Comparison of ENCODE assay signal across 15 mouse cellular contexts in the genomic region with DNA sequence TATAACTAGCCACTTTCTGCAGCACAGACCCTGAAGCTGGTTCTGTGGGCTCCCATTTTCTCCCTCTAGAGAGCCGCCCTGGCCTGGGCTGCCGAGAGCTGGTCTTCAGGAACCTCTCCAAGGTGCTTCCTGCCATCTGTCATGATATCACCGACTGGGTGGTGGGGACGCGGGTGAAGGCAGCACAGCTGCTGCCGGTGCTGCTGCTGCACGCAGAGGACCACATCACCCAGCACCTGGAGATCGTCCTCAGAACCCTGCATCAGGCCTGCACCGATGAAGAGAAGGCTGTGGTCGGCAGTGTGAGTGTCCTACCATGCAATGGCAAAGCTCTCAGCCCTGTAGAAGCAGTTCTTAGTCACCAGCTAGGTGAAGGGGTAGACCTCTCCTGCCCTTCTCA. TPM values are rescaled to one million over a fixed set of nuclear protein-coding genes. Genes with fewer than 3 reads are reported as not detected.
DNase-seq lines count a peak whose midpoint lies in the region; ATAC-seq and TF ChIP-seq lines count a peak whose summit lies in the region.
"Had no signal": no experiment of that assay in that cellular context is flagged by ENCODE, and none has a peak within 500 bp of the region (broad histone marks: within the 10 kb centered on the region; RNA-seq: fewer than 3 reads in every experiment).

No protein-coding gene starts in this region.

- H3K27me3 ChIP-seq in heart, embryonic 16.5 days (ENCODE audit: control insufficient read depth, insufficient read depth, low read length): no peaks in the 10 kb centered on the region
- no peaks in the 10 kb centered on the region for H3K27me3 ChIP-seq in heart, adult 2 months (ENCODE audit: control insufficient read depth, insufficient read depth, low read length)
- no peaks in the 10 kb centered on the region for H3K27me3 ChIP-seq in CH12.LX (replicated peaks)
- H3K27me3 ChIP-seq: liver, embryonic 15.5 days had no signal

- no peaks in the 10 kb centered on the region for H3K9me3 ChIP-seq in heart, embryonic 16.5 days (replicated peaks; ENCODE audit: control insufficient read depth, low read length)
- no peaks in the 10 kb centered on the region for H3K9me3 ChIP-seq in CH12.LX (replicated peaks; ENCODE audit: low read length)
- H3K9me3 ChIP-seq: liver, embryonic 15.5 days had no signal

- TF ChIP-seq RAD21 in CH12.LX (IDR thresholded peaks at IDR 0.05; ENCODE audit: low read depth, low read length): no peak

- dilution Hi-C loops in CH12.LX (cut with MboI; ENCODE audit: extremely low pct_ligation_motif_present, extremely low pct_unique_long_range_greater_than_20kb, low sequenced_read_pairs): no loop called here

- H3K79me2 ChIP-seq in heart, adult 2 months (replicated peaks; ENCODE audit: control insufficient read depth, insufficient read depth, low read length): no peaks in the 10 kb centered on the region
- H3K79me2 ChIP-seq in CH12.LX (replicated peaks; ENCODE audit: control insufficient read depth, extremely low read depth, insufficient read depth, poor library complexity, severe bottlenecking): no peaks in the 10 kb centered on the region

- H3K36me3 ChIP-seq in heart, embryonic 16.5 days (ENCODE audit: control insufficient read depth, insufficient read depth): peaks cover 10% of the 10 kb centered on the region
- H3K36me3 ChIP-seq in heart, adult 2 months (ENCODE audit: control insufficient read depth, insufficient read depth, low read length): no peaks in the 10 kb centered on the region
- peaks cover 32 to 68% of the 10 kb centered on the region in 2 experiments for H3K36me3 ChIP-seq in CH12.LX (replicated peaks in 1 of 2; ENCODE audit: control insufficient read depth in 1 of 2, insufficient read depth in 1 of 2, low read length in 1 of 2)

- 61% methylated on average over 10 of the region's 10 CpGs for WGBS in heart, embryonic 16.5 days
- WGBS in heart, adult 2 months: 67% methylated on average over 10 of the region's 10 CpGs

- H3K4me3 ChIP-seq in heart, embryonic 16.5 days (ENCODE audit: low read length): no peak overlapping the region
- H3K4me3 ChIP-seq in heart, adult 2 months: no peak overlapping the region
- peak overlapping the region in 2 of 3 experiments; percentile 6 to 8 for H3K4me3 ChIP-seq in CH12.LX (replicated peaks in 1 of 3; ENCODE audit: low read depth in 2 of 3, low read length in 2 of 3, poor library complexity in 1 of 3)
- H3K4me3 ChIP-seq: left cerebral cortex, adult 2 months; liver, embryonic 15.5 days had no signal

- no peak for TF ChIP-seq POLR2A in heart, adult 2 months (IDR thresholded peaks at IDR 0.05; ENCODE audit: insufficient read depth, low read depth, low read length)
- no peak for TF ChIP-seq POLR2A in CH12.LX (IDR thresholded peaks at IDR 0.05; ENCODE audit: low read depth, low read length)

- TF ChIP-seq CTCF in heart, adult 2 months (IDR thresholded peaks at IDR 0.05): no peak
- no peak for TF ChIP-seq CTCF in CH12.LX (conservative IDR thresholded peaks at IDR 0.05 in 1 of 2, IDR thresholded peaks at IDR 0.05 in 1 of 2; ENCODE audit: low read depth in 2 of 2, low read length in 2 of 2)

- no peak overlapping the region; the same call in 1 of the 2 replicates for H3K27ac ChIP-seq in heart, embryonic 16.5 days (ENCODE audit: low read length)
- no peak overlapping the region for H3K27ac ChIP-seq in heart, adult 2 months
- peak overlapping the region; percentile 11; the same call in 1 of the 2 replicates for H3K27ac ChIP-seq in CH12.LX (ENCODE audit: insufficient read depth, low read depth)
- H3K27ac ChIP-seq: left cerebral cortex, adult 2 months; liver, embryonic 15.5 days had no signal

- H3K4me1 ChIP-seq in heart, embryonic 16.5 days (ENCODE audit: control insufficient read depth, insufficient read depth, low read length): no peaks in the 10 kb centered on the region; the same call in 1 of the 2 replicates
- no peaks in the 10 kb centered on the region for H3K4me1 ChIP-seq in heart, adult 2 months (ENCODE audit: control insufficient read depth, insufficient read depth, low read length)
- peaks cover 21 to 77% of the 10 kb centered on the region in 2 experiments for H3K4me1 ChIP-seq in CH12.LX (ENCODE audit: control insufficient read depth in 1 of 2, insufficient read depth in 2 of 2)

- in situ Hi-C loops in CH12.LX (cut with MboI; ENCODE audit: low pct_ligation_motif_present, low pct_unique_long_range_greater_than_20kb, low sequenced_read_pairs): no loop called here

- TF ChIP-seq EP300 in heart, adult 2 months (IDR thresholded peaks at IDR 0.05; ENCODE audit: insufficient read depth, low read depth, low read length): no peak
- peak; percentile 61; the same call in 1 of the 2 replicates for TF ChIP-seq EP300 in CH12.LX (IDR thresholded peaks at IDR 0.05; ENCODE audit: low read length)

- DNase-seq in heart, adult 2 months: no peak
- peak; percentile 68 for DNase-seq in CH12.LX (ENCODE audit: extremely low read depth)
- peak; percentile 86 for DNase-seq in thymus, postnatal 14 days
- DNase-seq in cerebellum, adult 11-12 months: no peak
- no peak for DNase-seq in left cerebral cortex, adult 18-20 months (ENCODE audit: low spot score in 2 of 2)
- DNase-seq in kidney, postnatal 14 days: no peak
- DNase-seq: cerebellum, postnatal 25 days; lung, postnatal 10 days; right cerebral cortex, postnatal 25 days had no signal

- intact Hi-C loops in heart, adult 2 months (cut with DNase I): no loop called here

- H3K4me2 ChIP-seq in heart, embryonic 16.5 days (ENCODE audit: low read depth, low read length): no peak overlapping the region
- H3K4me2 ChIP-seq in CH12.LX (ENCODE audit: insufficient read depth, low read depth, poor library complexity, severe bottlenecking): peak overlapping the region; percentile 7; the same call in 1 of the 2 replicates
- H3K4me2 ChIP-seq: liver, embryonic 15.5 days; midbrain, embryonic 11.5 days had no signal

- ATAC-seq in heart, embryonic 16.5 days (replicated peaks; ENCODE audit: extremely low read depth, insufficient read depth, low FRiP score): 0 out of 2 replicates have a peak, but pooled peaks have one; percentile 29
- ATAC-seq in megakaryocyte progenitor cell, adult 5-6 weeks (replicated peaks; ENCODE audit: poor library complexity): peak; percentile 65
- ATAC-seq: forebrain, embryonic 16.5 days had no signal

- no peak overlapping the region for H3K9ac ChIP-seq in heart, embryonic 16.5 days (ENCODE audit: low read length)
- H3K9ac ChIP-seq in heart, adult 2 months (ENCODE audit: low read depth, low read length): no peak overlapping the region
- no peak overlapping the region for H3K9ac ChIP-seq in CH12.LX (ENCODE audit: insufficient read depth, low read depth)
- H3K9ac ChIP-seq: liver, embryonic 15.5 days had no signal

TF ChIP-seq in CH12.LX, 34 proteins besides CTCF, POLR2A, EP300 and RAD21:
- TF ChIP-seq ETS1 (conservative IDR thresholded peaks at IDR 0.05; ENCODE audit: low read depth, low read length) (peak; percentile 84), UBTF (IDR thresholded peaks at IDR 0.05; ENCODE audit: low read depth, low read length) (peak; percentile 80), MEF2A (IDR thresholded peaks at IDR 0.05; ENCODE audit: borderline replicate concordance, low read depth, low read length) (0 out of 2 replicates have a peak, but pooled peaks have one; percentile 16), KAT2A (IDR thresholded peaks at IDR 0.05; ENCODE audit: insufficient replicate concordance, low read length) (no peak), MAFK (IDR thresholded peaks at IDR 0.05; ENCODE audit: insufficient replicate concordance, low read length) (no peak), USF1 (IDR thresholded peaks at IDR 0.05; ENCODE audit: low read depth, low read length) (no peak), ZNF384 (IDR thresholded peaks at IDR 0.05; ENCODE audit: low read depth, low read length) (no peak), ZKSCAN1 (IDR thresholded peaks at IDR 0.05; ENCODE audit: borderline replicate concordance, low read depth, low read length) (no peak), MAZ (IDR thresholded peaks at IDR 0.05; ENCODE audit: low read depth, low read length) (no peak), NELFE (IDR thresholded peaks at IDR 0.05; ENCODE audit: low read depth, low read length) (no peak), TCF12 (IDR thresholded peaks at IDR 0.05; ENCODE audit: low read depth, low read length) (peak; percentile 95), JUND (conservative IDR thresholded peaks at IDR 0.05; ENCODE audit: low read depth, low read length) (no peak), TBP (conservative IDR thresholded peaks at IDR 0.05; ENCODE audit: low read depth, low read length) (no peak), BHLHE40 (IDR thresholded peaks at IDR 0.05; ENCODE audit: low read depth, low read length) (peak; percentile 79)

RNA-seq across cellular contexts. Expression of a gene that starts 11.6 kb away (rescaled TPM):
- polyA plus RNA-seq in heart, embryonic 16.5 days (2015; fragmentation: Nextera tagmentation; extraction: Ambion mirVana): 4.9 and 6.6 TPM in 2 replicates
- 10 to 100 TPM; 16.1 to 16.7 TPM for total RNA-seq in heart, adult 2 months (2021)
- 12.1 and 12.2 TPM in 2 replicates for polyA plus RNA-seq in heart, adult 2 months (2012; rRNA removed)
- total RNA-seq in CH12.LX (2012; rRNA removed) (17.6 and 21.7 TPM in 2 replicates), CH12.LX (2014; rRNA removed) (13.8 and 17.9 TPM in 2 replicates)
- polyA plus RNA-seq in CH12.LX (2012; ENCODE audit: insufficient read length, low read depth): 22.9 and 25.2 TPM in 2 replicates
- total RNA-seq in megakaryocyte progenitor cell, adult 5-6 weeks (2015): 11.6 and 15.8 TPM in 2 replicates
- total RNA-seq in megakaryocyte progenitor cell, adult 5-6 weeks (2017): 8.1 and 9.3 TPM in 2 replicates
- 1 to 10 TPM; 7.1 to 9.0 TPM for total RNA-seq in left cerebral cortex, adult 18-20 months (2021)

RNA-seq across cellular contexts. Expression of a gene that starts 11.8 kb away (rescaled TPM):
- 8.4 and 9.5 TPM in 2 replicates for polyA plus RNA-seq in heart, embryonic 16.5 days (2015; fragmentation: Nextera tagmentation; extraction: Ambion mirVana)
- total RNA-seq in heart, adult 2 months (2021): 1 to 10 TPM; 1.4 to 1.5 TPM
- polyA plus RNA-seq in heart, adult 2 months (2012; rRNA removed): 2.0 and 2.8 TPM in 2 replicates
- total RNA-seq in CH12.LX (2012; rRNA removed): not detected in 2 replicates
- total RNA-seq in CH12.LX (2014; rRNA removed): not detected in 2 replicates
- polyA plus RNA-seq in CH12.LX (2012; ENCODE audit: insufficient read length, low read depth): not detected in 2 replicates
- total RNA-seq in megakaryocyte progenitor cell, adult 5-6 weeks (2015): 0.81 and 2.6 TPM in 2 replicates
- total RNA-seq in megakaryocyte progenitor cell, adult 5-6 weeks (2017): 0.21 and 0.64 TPM in 2 replicates
- total RNA-seq in left cerebral cortex, adult 18-20 months (2021): 100 to 1,000 TPM; 762 to 804 TPM

RNA-seq across cellular contexts. Expression of a gene that starts 38.8 kb away (rescaled TPM):
- polyA plus RNA-seq in heart, embryonic 16.5 days (2015; fragmentation: Nextera tagmentation; extraction: Ambion mirVana): 35.7 and 41.5 TPM in 2 replicates
- 10 to 100 TPM; 45.9 to 50.3 TPM for total RNA-seq in heart, adult 2 months (2021)
- 34.1 and 50.8 TPM in 2 replicates for polyA plus RNA-seq in heart, adult 2 months (2012; rRNA removed)
- total RNA-seq in CH12.LX (2012; rRNA removed) (16.7 and 18.5 TPM in 2 replicates), CH12.LX (2014; rRNA removed) (12.2 and 12.9 TPM in 2 replicates)
- 8.7 and 10.1 TPM in 2 replicates for polyA plus RNA-seq in CH12.LX (2012; ENCODE audit: insufficient read length, low read depth)
- total RNA-seq in megakaryocyte progenitor cell, adult 5-6 weeks (2015): 18.8 and 21.5 TPM in 2 replicates
- total RNA-seq in megakaryocyte progenitor cell, adult 5-6 weeks (2017): 37.2 and 37.4 TPM in 2 replicates
- 100 to 1,000 TPM; 109 to 132 TPM for total RNA-seq in left cerebral cortex, adult 18-20 months (2021)

Comparison
In these comparisons a context has a peak if more than half of its experiments do, and no peak if none do; other contexts are left out.
1. H3K4me3 ChIP-seq: peak in CH12.LX (2 of 3); none in heart, embryonic 16.5 days (single experiment) and heart, adult 2 months (single experiment).
2. DNase-seq: peak in CH12.LX (single experiment) and thymus, postnatal 14 days (single experiment); none in heart, adult 2 months (0 of 2), cerebellum, adult 11-12 months (single experiment), left cerebral cortex, adult 18-20 months (0 of 2) and kidney, postnatal 14 days (single experiment).
3. RNA of a gene that starts 11.8 kb away (total RNA-seq): 762 to 804 TPM in left cerebral cortex, adult 18-20 months; 1.4 to 1.5 TPM in heart, adult 2 months, 0.21 to 2.6 TPM in megakaryocyte progenitor cell, adult 5-6 weeks and not detected in CH12.LX; every median in the first group is over 100 times any median in the second.